Mouse (Mus musculus) lung, postnatal 0 days (tissue): ENCODE results near the gene Ppt1. TPM values are rescaled to one million over a fixed set of nuclear protein-coding genes. Genes with fewer than 3 reads are reported as not detected.
A peak's percentile ranks its signal among the peaks of the same experiment; 100 is the strongest.

Experiments
- ATAC-seq: fragments of 200-750 bp; cut with Nextera tagmentation; 2 replicates; pipeline ENCODE4 v1.8.0; 2017; ENCODE audit warnings: moderate library complexity
- DNase-seq: peaks from one replicate; pipeline ENCODE4 v3.0.0-alpha.2; 2016; ENCODE audit warnings: low spot score
- H3K27ac ChIP-seq: fragments of 300-500 bp; sonication (generic); 2 replicates; pipeline ENCODE4 v1.5.1; 2014; ENCODE audit warnings: antibody characterized with exemption, mild to moderate bottlenecking, low read length, mixed read lengths
- H3K27me3 ChIP-seq: fragments of 300-500 bp; sonication (generic); replicated peaks from 2 replicates; pipeline ENCODE4 v1.6.1; 2014; ENCODE audit warnings: low read length, mixed read lengths; ENCODE audit not compliant: insufficient read depth
- H3K36me3 ChIP-seq: fragments of 300-500 bp; sonication (generic); 2 replicates; pipeline ENCODE4 v1.6.1; 2014; ENCODE audit warnings: low read length, mixed read lengths; ENCODE audit not compliant: insufficient read depth
- H3K4me1 ChIP-seq: fragments of 300-500 bp; sonication (generic); 2 replicates; pipeline ENCODE4 v1.6.1; 2014; ENCODE audit warnings: antibody characterized with exemption, low read depth, low read length, mixed read lengths; ENCODE audit not compliant: insufficient read depth
- H3K4me2 ChIP-seq: fragments of 300-500 bp; sonication (generic); replicated peaks from 2 replicates; pipeline ENCODE4 v1.6.1; 2014; ENCODE audit warnings: low read depth, mild to moderate bottlenecking, low read length, moderate library complexity, mixed read lengths
- H3K4me3 ChIP-seq: fragments of 300-500 bp; sonication (generic); 2 replicates; pipeline ENCODE4 v1.5.1; 2014; ENCODE audit warnings: low read depth, low read length
- H3K9ac ChIP-seq: fragments of 300-500 bp; sonication (generic); replicated peaks from 2 replicates; pipeline ENCODE4 v1.6.1; 2014; ENCODE audit warnings: low read depth, mild to moderate bottlenecking
- H3K9me3 ChIP-seq: fragments of 300-500 bp; sonication (generic); 2 replicates; pipeline ENCODE4 v1.6.1; 2016; ENCODE audit warnings: low read length, mixed read lengths
- CTCF ChIP-seq: IDR thresholded peaks from 2 replicates; pipeline ENCODE4 v1.5.1; 2016; ENCODE audit warnings: antibody characterized with exemption, mild to moderate bottlenecking
- EP300 ChIP-seq: IDR thresholded peaks from 2 replicates; pipeline ENCODE4 v1.6.1; 2016; ENCODE audit warnings: antibody characterized with exemption, mild to moderate bottlenecking, control low read depth
- WGBS: fragments of 180-500 bp; shearing (Covaris S2); extraction: QIAGEN DNeasy Blood & Tissue Kit; methylation state at CpG from one replicate; pipeline ENCODE4 v1.1.7; 2014; 5-methylcytosine and 5-hydroxymethylcytosine counted together
- polyA plus RNA-seq: library from polyadenylated mRNA; unstranded; fragments of >200 nt; fragmentation: Nextera tagmentation; extraction: Ambion mirVana; gene quantifications from 2 replicates; pipeline ENCODE4 v1.2.1, GENCODE M21; 2015

Ppt1 gene
- polyA plus RNA-seq, 1 experiment from 2014 or later, result 39.0 TPM

DNA sequence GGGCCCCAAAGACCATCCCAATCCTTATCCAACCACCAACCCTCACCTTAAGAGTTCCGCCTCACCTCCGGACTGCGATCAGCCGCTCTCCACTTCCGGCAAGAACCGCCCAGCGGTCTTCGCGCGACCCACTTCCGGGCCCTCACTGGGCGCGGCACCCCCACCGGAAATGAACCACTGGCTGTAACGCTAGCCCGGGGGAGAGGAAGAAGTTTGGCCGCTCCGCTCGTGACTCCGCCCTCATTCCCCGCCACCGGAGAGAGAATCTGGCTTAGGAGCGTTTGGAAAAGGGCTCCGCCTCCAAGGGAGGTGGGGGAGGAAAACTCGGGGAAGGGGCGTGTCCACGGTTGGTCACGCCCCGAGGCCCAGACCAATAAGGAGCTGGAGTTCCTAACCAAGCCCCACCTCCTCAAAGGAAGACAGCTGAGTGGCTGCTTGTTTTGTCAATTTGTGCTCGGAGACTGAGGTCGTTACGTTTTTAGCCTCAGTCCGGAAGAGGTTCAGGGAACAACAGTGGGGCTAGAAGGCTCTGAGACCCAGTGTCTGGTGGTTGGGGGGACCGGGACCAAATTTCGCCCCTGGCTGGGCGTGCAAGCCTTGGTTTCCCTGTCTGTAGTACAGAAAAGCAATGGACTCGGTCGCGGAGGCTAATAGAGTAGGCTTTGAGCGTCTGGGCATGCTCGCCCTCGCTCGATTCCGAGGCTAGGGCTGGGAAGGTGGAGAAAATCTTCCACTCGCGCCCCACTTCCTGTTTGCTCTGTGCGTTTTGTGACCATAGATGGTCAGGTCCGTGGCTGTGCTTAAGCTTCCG is 49.9 kb downstream of the Ppt1 start, which contains the start of gene Cap1:
Gene Cap1, minus strand, starts transcription at position 289 of the 811 bp plus-strand sequence.
- under 1% methylated on average over 46 of the region's 49 CpGs for WGBS
- H3K9me3 ChIP-seq, result no peaks in the 10 kb centered on the region
- peak within 1 kb of the TSS; percentile 78 for H3K4me3 ChIP-seq
- H3K36me3 ChIP-seq, result no peaks in the 10 kb centered on the region
- peak within 1 kb of the TSS; percentile 100 for H3K27ac ChIP-seq
- H3K27me3 ChIP-seq, result no peaks in the 10 kb centered on the region
- ATAC-seq, result peak; percentile 95
- TF ChIP-seq CTCF, result no peak
- TF ChIP-seq EP300, result peak; percentile 71; the same call in 1 of the 2 replicates
- DNase-seq, result peak; percentile 99
- peak within 1 kb of the TSS; percentile 80 for H3K9ac ChIP-seq
- peaks cover 14% of the 10 kb centered on the region; the same call in 1 of the 2 replicates for H3K4me1 ChIP-seq
- peak within 1 kb of the TSS; percentile 62 for H3K4me2 ChIP-seq

DNA sequence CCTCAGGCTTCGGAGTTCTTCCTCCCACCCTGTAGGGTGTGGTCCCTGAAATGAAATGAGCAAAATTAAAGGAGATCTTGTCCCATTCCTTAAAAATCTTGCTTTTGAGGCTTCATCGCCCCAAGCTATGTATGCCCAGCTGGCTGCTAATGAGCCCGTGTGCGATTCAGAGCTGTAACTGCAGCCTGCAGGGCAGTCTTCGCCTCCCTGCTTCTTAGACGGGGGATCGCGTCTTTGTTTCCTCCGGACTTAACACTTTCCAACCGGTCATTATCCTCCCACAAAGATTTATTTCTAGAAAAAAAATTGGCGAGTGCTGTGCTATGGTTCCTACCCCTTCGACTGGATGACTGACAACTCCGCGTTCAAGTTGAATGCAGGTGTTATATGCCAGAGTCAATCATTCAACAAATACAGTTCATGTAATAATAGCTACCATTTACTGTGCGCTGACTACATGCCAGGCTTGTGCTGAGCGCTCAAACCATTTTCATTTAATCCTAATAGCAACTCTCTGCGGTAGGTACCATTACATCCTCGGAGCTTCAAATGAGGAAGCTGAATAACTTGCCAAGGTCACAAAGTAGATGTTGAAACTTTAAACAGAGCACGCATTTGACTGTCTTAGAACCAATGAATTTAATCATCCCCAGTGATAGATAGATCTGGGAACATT is 50.7 kb downstream of the Ppt1 start:
- Histone ChIP-seq H3K36me3 (no peaks in the 10 kb centered on the region), H3K27ac (peak overlapping the region; percentile 100), H3K9ac (peak overlapping the region; percentile 80), H3K4me1 (peaks cover 14% of the 10 kb centered on the region; the same call in 1 of the 2 replicates), H3K4me3 (peak overlapping the region; percentile 78), H3K9me3 (no peaks in the 10 kb centered on the region), H3K4me2 (peak overlapping the region; percentile 61), H3K27me3 (no peaks in the 10 kb centered on the region)
- TF ChIP-seq EP300 (no peak; the same call in 1 of the 2 replicates), CTCF (no peak)
- ATAC-seq (no peak), DNase-seq (peak; percentile 60)
- 4% methylated on average over 19 of the region's 19 CpGs for WGBS

DNA sequence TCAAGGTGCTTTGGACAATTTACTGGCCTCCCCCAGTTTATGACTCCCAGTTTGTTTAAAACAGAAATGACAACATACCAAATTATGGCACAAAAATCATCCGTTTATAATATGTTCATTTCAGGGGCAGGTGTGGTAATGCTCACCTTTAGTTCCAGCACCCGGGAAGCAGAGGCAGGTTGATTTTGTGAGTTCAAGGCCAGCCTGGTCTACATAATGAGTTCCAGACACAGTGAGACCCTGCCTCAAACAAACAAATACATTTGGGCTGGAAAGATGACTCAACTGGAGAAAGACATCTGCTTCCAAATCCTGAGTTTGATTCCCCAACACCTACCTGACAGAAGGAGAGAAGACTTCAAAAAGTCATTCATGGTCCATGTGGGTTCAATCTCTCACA is 51.3 kb downstream of the Ppt1 start:
- H3K4me3 ChIP-seq, result no peak overlapping the region
- DNase-seq (no peak), ATAC-seq (no peak)
- TF ChIP-seq CTCF, result no peak
- TF ChIP-seq EP300, result no peak
- H3K9me3 ChIP-seq, result no peaks in the 10 kb centered on the region
- no peaks in the 10 kb centered on the region for H3K36me3 ChIP-seq
- 79% methylated on average over 2 of the region's 2 CpGs for WGBS
- H3K4me2 ChIP-seq, result no peak overlapping the region
- H3K27ac ChIP-seq, result peak overlapping the region; percentile 100
- H3K4me1 ChIP-seq, result peaks cover 10% of the 10 kb centered on the region; the same call in 1 of the 2 replicates
- no peaks in the 10 kb centered on the region for H3K27me3 ChIP-seq
- H3K9ac ChIP-seq, result no peak overlapping the region

DNA sequence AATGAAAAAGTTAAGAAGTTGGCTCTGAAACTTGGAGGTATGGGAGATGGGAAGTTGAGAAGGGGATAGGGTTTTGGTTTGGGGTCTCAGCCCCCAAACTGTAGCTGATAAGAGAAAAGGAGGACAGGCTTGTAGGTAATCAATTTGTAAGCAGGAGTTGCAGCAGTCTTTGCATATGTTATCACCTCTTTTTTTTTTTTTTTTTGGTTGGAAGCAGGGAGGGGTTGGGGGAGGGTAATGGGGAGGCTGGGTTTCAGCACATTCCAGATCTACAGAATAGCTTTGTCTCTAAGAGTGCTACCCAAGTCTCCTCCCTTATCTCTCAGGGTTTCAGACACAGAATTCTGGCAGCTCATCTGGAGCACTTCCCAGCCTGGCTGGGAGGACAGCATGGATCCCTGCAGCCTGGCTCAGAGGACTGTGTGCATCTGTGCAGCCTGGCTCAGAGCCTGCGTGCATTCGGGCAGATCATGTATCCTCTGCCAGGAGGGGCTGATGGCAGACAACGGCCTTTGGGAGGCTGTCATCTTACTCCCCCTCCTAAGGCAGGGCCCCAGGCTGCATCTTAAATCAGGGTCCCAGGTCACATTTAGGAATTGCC is 54.9 kb downstream of the Ppt1 start:
- Histone ChIP-seq H3K36me3 (no peaks in the 10 kb centered on the region), H3K27ac (no peak overlapping the region), H3K4me2 (no peak overlapping the region), H3K9me3 (no peaks in the 10 kb centered on the region), H3K9ac (no peak overlapping the region), H3K4me1 (no peaks in the 10 kb centered on the region; the same call in 1 of the 2 replicates), H3K4me3 (no peak overlapping the region), H3K27me3 (no peaks in the 10 kb centered on the region)
- 24% methylated on average over 3 of the region's 3 CpGs for WGBS
- peak; percentile 61 for DNase-seq
- no peak for TF ChIP-seq CTCF
- no peak for TF ChIP-seq EP300
- ATAC-seq, result peak; percentile 4; the same call in 1 of the 2 replicates

DNA sequence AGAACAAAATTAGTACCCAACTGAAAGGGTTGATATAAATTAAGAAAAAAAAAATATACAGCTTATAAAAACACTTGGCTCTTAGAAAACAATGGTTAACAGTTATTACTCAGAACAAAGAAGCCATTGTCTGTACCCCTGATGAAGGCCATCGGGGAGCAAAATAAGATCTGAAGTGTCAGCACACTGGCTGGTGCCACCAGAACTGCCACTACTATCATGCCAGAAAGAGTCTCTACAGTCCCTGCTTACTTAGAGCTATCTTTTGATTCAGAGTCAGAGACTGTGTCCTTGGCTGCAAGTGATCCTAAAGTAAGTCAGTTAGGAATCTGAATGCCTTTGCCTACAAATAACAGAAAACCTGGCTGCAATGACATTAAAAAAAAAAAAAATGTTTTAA is 55.6 kb downstream of the Ppt1 start:
- Histone ChIP-seq H3K27ac (0 out of 2 replicates have a peak overlapping the region, but pooled peaks have one; percentile 14), H3K9ac (no peak overlapping the region), H3K9me3 (no peaks in the 10 kb centered on the region), H3K36me3 (no peaks in the 10 kb centered on the region), H3K4me1 (no peaks in the 10 kb centered on the region; the same call in 1 of the 2 replicates), H3K4me2 (no peak overlapping the region), H3K27me3 (no peaks in the 10 kb centered on the region), H3K4me3 (no peak overlapping the region)
- no peak for DNase-seq
- WGBS, result 24% methylated on average over 1 of the region's 1 CpGs
- no peak for ATAC-seq
- TF ChIP-seq EP300 (no peak), CTCF (no peak)

DNA sequence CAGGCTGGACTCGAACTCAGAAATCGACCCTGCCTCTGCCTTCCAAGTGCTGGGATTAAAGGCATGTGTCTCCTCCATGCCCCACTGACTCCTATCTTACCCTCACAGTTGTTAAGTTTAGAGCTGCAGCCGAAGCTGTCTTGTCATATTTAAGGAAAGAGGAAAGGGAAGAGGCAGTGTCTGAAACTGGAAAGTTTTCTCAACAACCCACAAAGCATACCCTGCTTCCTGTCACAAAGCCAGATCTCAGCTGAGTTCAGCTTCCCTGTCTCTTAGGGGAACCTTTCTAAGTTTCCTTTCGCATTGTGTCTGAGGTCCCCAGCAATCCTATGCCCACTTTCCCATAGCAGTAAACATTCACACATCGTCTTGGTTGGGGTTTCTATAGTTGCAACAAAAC is 56.1 kb downstream of the Ppt1 start:
- Histone ChIP-seq H3K4me2 (no peak overlapping the region), H3K4me1 (no peaks in the 10 kb centered on the region; the same call in 1 of the 2 replicates), H3K27me3 (no peaks in the 10 kb centered on the region), H3K4me3 (no peak overlapping the region), H3K9me3 (no peaks in the 10 kb centered on the region), H3K36me3 (no peaks in the 10 kb centered on the region), H3K9ac (no peak overlapping the region), H3K27ac (no peak overlapping the region)
- ATAC-seq (no peak), DNase-seq (peak; percentile 53)
- 45% methylated on average over 5 of the region's 5 CpGs for WGBS
- no peak for TF ChIP-seq CTCF
- TF ChIP-seq EP300, result no peak
